Mouse (Mus musculus): ENCODE results near the gene Elk4.

Gene Elk4

DNA sequence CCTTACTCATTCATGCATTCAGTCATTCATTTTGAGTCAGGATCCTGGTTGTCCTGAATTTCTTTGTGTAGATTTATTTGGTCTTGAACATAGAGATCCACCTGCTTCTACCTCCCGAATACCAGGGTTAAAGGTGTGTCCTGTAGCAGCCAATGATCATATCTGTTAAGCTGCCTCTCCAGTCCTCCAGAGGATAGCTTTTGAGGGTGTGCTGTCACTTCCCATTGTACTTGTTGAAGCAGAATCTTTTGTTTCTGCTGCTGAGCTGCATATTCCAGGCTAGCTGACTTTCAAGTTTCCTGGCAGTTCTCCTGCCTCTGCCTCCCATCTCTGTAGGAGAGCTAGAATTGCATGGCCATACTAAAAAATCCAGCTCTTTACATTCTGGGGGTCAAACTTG, 9.3 kb downstream of the Elk4 start:
- DNase-seq (ENCODE audit: low spot score) = no peak

DNA sequence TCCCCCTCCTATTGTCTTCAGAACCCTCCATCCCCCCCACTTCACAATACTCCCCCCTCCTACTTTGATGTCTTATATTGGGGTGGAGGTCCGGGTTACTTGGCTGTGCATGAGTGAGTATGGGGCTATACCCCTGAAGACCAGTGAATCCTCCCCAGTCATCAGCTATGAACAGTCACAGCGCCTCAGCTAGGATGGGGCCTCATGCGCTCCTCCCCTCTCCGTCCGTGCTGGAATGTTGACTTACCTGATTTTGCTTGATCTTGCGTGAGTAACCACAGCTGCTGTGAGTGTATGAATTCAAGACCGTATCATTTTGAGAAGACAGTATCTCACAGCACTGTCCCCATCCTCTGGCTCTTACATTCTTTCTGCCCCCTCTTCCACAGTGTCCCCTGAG, 12.5 kb downstream of the Elk4 start:
- DNase-seq (ENCODE audit: low spot score) = no peak

- DNase-seq (ENCODE audit: low spot score) = no peak
Observed at GRCm38 (mm10) chr1:132022107-132022506, 14.7 kb downstream of the Elk4 start.

DNA sequence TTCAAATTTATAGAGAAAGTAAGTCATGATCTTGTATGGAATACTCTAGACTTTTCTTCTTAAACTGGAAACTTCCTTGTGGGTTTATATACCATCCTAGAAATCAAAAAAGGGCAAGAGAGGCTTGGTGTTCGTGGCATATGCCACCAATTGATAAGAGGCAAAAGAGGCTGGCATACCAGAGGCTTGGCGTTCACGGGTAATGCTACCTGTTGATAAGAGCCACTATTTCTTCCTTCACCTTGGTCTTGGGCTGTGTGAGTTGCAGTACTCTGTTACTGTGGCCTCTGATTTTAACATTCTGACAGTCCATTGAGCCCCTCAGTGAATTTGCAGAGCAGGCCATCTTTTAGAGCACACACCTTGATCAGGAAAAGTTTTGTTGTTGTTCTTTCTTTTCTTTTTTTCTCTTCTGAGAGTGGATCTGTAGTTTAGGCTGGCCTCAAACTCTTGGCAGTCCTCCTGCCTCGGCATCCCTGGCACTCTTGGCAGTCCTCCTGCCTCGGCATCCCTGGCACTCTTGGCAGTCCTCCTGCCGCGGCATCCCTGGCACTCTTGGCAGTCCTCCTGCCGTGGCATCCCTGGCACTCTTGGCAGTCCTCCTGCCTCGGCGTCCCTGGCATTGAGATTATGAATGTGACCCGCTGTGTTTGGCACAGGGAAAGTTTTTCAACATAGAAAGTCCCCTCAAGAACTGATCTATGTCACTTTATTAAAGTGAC, 19.7 kb downstream of the Elk4 start:
- DNase-seq (ENCODE audit: low spot score) = no peak

- no peak for DNase-seq (ENCODE audit: low spot score)
Observed at GRCm38 (mm10) chr1:132027978-132028377, 20.6 kb downstream of the Elk4 start.

DNA sequence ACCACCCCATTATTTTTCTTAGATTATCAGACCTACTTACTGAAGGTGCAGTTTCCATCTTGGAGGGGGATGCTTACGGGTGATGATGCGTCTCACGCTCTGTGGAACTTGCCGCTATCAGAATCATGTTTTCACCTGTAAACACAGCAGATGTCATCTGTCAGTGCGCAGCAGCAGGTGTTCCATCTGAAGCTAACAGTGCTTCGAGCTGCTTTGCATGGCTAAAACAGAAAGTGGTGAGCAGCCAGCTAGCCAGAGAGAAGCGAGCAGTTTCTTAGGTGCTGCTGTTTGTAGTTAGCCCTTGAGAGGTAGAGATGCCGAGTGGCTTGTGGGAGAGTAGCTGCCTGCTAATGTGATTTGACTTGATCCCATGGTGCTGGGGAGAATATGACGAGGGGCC, 21.0 kb downstream of the Elk4 start:
- DNase-seq (ENCODE audit: low spot score) = no peak

- DNase-seq (ENCODE audit: low spot score) = no peak
Observed at GRCm38 (mm10) chr1:132030574-132030973, 23.2 kb downstream of the Elk4 start.

DNA sequence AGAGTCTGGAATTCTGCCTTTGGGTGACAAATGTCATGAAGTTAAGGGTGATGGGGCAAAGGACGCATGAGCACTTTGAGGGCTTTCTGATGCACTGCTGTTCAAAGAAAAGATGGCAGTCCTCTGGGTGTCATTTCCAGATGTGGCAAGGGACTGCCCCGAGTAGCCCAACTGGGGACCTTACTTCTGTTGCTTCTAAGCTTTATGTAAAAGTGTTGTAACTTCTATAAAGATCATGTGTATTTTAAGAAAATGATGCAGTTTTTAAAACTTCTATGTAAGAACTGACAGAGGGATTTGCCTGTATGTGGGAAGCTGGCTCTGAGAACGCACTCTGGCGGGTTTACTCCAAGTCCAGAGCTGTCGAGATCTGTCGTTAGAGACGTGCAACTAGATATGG, 24.8 kb downstream of the Elk4 start:
- DNase-seq (ENCODE audit: low spot score) = no peak

- no peak for DNase-seq (ENCODE audit: low spot score)
Observed at GRCm38 (mm10) chr1:132037746-132038145, 30.3 kb downstream of the Elk4 start.

DNA sequence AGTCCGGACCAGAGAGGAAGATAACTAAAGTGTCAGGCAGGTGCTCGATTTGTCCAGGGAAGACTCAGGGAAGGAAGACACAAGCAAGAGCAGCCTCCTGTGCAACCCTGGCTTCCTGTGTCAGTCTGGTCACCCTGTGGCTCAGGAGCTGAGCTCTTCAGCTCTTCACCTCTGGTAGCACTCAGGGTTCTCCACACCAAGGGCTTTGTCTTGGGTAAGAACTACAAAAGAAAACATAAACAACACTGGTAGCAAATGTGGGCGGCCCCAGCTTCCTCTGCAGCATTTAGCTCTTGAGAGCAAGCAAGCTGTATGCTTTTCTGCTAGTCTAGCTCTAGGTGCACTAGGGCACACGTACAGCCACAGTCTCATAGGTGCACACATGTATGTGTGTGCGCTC, 31.3 kb downstream of the Elk4 start:
- peak; percentile 18 for DNase-seq (ENCODE audit: low spot score)

GRCm38 (mm10) chr1:132040201-132040621, 32.8 kb downstream of the Elk4 start:
- peak; percentile 54 for DNase-seq (ENCODE audit: low spot score)

DNA sequence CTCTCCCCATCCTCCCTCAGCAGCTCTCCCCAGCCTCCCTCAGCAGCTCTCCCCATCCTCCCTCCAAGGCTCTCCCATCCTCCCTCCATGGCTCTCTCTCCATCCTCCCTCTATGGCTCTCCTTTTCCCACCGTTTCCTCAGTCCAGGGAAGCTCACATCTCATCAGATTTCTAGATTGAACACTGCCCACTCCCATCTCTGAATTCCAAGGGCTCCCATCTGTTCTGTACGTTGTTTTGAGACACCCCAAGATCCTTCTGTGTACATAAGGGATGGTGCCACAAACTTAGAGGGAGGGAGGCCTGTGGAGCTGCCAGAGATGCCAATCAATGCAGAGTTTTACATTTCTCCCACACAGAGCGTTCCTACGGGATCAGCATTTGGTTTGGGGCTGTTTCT, 36.4 kb downstream of the Elk4 start:
- DNase-seq (ENCODE audit: low spot score) = no peak

DNA sequence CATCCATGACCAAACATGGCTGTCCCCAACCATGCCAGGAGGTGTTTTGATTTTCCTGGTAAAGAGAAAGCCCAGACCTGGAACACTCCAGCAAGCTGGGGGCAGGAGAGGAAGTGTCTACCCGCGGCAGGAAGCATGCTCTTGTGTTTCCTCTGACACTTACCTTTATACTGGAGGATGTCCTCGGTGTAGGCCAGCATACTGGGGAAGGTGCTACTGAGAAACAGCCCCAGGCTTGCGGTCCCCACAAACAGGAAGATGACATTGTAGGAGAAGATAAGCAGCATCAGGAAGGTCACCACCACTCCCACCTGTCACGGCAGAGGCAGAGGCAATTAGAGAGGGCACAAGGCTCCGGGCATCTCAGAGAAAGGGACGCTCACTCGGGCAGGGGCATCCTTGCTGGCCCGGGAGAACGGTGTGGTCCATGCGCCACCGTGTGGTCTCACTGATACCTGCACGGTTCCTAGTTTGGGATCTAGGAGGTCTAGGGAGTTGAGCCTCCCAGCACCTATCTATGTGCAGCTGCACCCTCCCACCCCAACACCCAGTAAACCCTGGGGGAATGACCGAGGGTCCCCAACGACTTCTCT, 38.8 kb downstream of the Elk4 start:
- DNase-seq (ENCODE audit: low spot score) = peak; percentile 55

DNA sequence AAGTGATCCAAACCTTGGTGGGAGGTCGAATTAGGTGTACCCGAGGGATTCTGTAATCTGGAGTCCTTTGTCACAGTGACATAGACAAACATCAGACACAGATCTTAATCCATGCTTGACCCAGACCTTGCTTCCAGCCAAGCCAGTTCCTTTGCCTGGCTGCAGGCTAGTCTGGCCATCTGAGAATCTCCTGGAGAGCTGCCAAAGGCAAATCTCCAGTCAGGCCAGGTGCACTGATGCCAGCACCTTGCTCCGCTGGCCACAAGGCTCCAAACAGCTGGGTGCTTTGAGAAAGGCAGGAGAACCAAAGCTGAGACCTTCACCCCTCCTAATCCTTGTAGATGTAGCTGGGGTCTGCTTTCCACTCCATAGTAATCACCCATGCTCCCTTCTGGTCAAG, 44.3 kb downstream of the Elk4 start:
- no peak for DNase-seq (ENCODE audit: low spot score)

DNA sequence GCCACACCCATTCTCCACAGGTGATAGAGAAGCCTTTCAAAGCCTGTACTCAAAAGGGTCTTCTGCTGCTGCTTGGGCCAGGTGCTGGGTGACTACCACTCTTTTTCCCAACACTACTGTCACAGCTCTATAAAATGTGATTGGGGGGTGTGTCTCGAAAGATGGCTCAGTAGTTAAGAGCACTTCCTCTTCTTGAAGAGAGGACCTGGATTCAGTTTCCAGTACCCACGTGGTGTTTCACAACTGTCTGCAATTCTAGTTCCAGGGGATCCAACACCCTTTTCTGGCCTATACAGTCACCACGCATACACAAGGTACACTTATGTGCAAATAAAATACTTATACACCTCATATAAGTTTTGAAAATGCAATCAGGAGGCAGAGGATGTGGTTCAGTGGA, 47.0 kb downstream of the Elk4 start:
- DNase-seq (ENCODE audit: low spot score) = no peak

- peak; percentile 58 for DNase-seq (ENCODE audit: low spot score)
Observed at GRCm38 (mm10) chr1:132055054-132055664, 47.8 kb downstream of the Elk4 start.

GRCm38 (mm10) chr1:132058558-132058957, 51.2 kb downstream of the Elk4 start:
- DNase-seq (ENCODE audit: low spot score) = no peak

DNA sequence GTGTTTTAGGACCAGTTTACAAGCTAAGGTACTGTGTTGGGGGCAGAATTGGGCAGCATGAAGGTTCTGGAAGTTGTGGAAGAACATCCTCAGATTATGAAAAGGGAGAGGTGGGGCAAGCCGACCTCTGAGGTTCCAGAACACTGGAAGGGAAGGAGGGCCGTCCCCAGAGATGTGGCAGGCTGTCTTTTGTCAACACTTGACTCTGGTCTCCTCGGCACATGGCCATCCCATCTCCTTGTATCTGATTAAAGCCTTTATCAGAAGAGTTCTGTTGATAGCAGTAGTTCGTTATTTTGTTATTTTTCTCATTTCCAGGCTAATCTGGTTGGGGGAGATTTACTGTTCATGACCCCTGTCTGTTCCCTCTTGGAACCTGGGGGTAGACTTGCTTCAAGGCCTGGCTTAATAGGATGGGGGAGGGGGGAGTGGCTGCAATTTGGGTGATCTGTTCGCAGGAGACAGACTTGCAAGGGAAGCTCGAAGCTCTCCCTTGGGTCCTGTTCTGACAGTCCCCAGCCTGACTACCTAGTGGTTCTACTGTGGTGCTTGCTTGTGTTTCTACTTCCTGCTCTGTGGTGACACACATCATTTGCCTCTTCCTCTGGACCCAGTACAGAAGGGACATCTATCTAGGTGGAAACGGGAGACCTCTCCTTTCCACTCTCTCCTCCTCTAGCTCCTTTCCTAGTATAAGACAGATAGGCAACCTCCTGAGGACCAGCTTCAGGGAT, 52.8 kb downstream of the Elk4 start:
- DNase-seq (ENCODE audit: low spot score) = no peak

GRCm38 (mm10) chr1:132061750-132062541, 54.5 kb downstream of the Elk4 start:
- DNase-seq (ENCODE audit: low spot score) = no peak

DNA sequence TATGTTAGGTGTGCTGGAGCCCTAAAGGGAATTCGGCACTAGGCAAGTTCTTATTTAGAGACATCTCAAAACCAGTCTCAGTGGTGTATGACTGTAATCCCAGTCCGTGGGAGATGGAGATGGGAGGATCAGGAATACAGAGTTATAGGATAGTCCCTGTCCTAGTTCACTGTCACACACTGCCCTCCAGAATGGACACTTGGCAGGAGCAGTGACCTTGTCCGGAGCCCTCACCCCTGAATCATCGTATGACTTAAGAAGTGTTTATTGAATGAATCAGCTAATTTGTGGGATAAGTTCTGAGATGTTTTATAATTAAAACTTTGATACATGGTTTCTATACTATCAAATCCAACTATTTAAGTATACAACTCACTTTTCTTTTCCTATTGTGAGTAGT, 55.7 kb downstream of the Elk4 start:
- no peak for DNase-seq (ENCODE audit: low spot score)

- DNase-seq (ENCODE audit: low spot score) = no peak
Observed at GRCm38 (mm10) chr1:132065001-132065400, 57.6 kb downstream of the Elk4 start.

Data from lung, postnatal 25 days (tissue).